Mouse (Mus musculus) neural tube, embryonic 15.5 days (tissue): Measurements from ENCODE around the gene Aoah. TPM values are rescaled to one million over a fixed set of nuclear protein-coding genes. Genes with fewer than 3 reads are reported as not detected.

ENCODE experiments used
- ATAC-seq: fragments of 200-750 bp; cut with Nextera tagmentation; 2 replicates; pipeline ENCODE4 v1.8.0; 2017; ENCODE audit warnings: mild to moderate bottlenecking, moderate TSS enrichment, moderate library complexity; ENCODE audit not compliant: low FRiP score
- H3K27ac ChIP-seq: fragments of 300-500 bp; sonication (generic); replicated peaks from 2 replicates; pipeline ENCODE4 v1.5.1; 2015; ENCODE audit warnings: mild to moderate bottlenecking, inconsistent platforms
- H3K27me3 ChIP-seq: fragments of 300-500 bp; sonication (generic); replicated peaks from 2 replicates; pipeline ENCODE4 v1.6.1; 2015; ENCODE audit warnings: inconsistent platforms
- H3K36me3 ChIP-seq: fragments of 300-500 bp; sonication (generic); 2 replicates; pipeline ENCODE4 v1.6.1; 2015; ENCODE audit warnings: inconsistent platforms
- H3K4me1 ChIP-seq: fragments of 300-500 bp; sonication (generic); 2 replicates; pipeline ENCODE4 v1.6.1; 2015; ENCODE audit warnings: inconsistent platforms
- H3K4me2 ChIP-seq: fragments of 300-500 bp; sonication (generic); 2 replicates; pipeline ENCODE4 v1.6.1; 2015; ENCODE audit warnings: inconsistent platforms, mild to moderate bottlenecking, moderate library complexity
- H3K4me3 ChIP-seq: fragments of 300-500 bp; sonication (generic); replicated peaks from 2 replicates; pipeline ENCODE4 v1.5.1; 2015; ENCODE audit warnings: mild to moderate bottlenecking, inconsistent platforms
- H3K9ac ChIP-seq: fragments of 300-500 bp; sonication (generic); replicated peaks from 2 replicates; pipeline ENCODE4 v1.6.1; 2015; ENCODE audit warnings: mild to moderate bottlenecking, inconsistent platforms
- H3K9me3 ChIP-seq: fragments of 300-500 bp; sonication (generic); replicated peaks from 2 replicates; pipeline ENCODE4 v1.6.1; 2016; ENCODE audit warnings: inconsistent platforms
- WGBS: fragments of 180-500 bp; shearing (Covaris S2); methylation state at CpG from one replicate; pipeline ENCODE4 v1.1.7; 2015; ENCODE audit warnings: mixed read lengths; 5-methylcytosine and 5-hydroxymethylcytosine counted together
- polyA plus RNA-seq: library from polyadenylated mRNA; unstranded; fragments of >200 nt; fragmentation: Nextera tagmentation; extraction: Ambion mirVana; gene quantifications from 2 replicates; pipeline ENCODE4 v1.2.1, GENCODE M21; 2015

The Aoah gene
- polyA plus RNA-seq, 1 experiment from 2014 or later = 0.60 TPM

DNA sequence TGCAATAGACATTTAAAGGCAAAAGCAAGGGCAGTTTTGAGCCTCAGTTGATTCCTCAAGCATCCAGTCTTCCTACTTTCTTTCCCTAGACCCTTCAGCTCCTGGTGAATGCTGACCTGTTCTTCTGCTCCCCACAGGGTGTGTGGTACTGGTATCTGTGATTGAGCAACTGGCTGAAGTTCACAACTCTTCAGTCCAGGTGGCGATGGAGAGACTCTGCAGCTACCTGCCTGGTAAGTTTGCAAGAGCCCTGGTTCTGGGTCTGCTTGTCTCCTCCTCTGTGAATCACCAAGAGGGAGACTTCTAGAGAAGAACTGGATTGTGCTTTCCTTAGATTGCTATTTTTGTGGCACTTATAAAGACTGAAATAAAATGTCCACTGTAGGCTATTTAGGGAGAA lies 22.5 kb downstream of the Aoah start:
- Histone ChIP-seq H3K27me3 (no peaks in the 10 kb centered on the region), H3K9me3 (no peaks in the 10 kb centered on the region), H3K27ac (no peak overlapping the region), H3K9ac (no peak overlapping the region), H3K4me1 (no peaks in the 10 kb centered on the region), H3K4me2 (no peak overlapping the region), H3K36me3 (no peaks in the 10 kb centered on the region), H3K4me3 (no peak overlapping the region)
- WGBS = 62% methylated on average over 1 of the region's 1 CpGs
- no peak for ATAC-seq

DNA sequence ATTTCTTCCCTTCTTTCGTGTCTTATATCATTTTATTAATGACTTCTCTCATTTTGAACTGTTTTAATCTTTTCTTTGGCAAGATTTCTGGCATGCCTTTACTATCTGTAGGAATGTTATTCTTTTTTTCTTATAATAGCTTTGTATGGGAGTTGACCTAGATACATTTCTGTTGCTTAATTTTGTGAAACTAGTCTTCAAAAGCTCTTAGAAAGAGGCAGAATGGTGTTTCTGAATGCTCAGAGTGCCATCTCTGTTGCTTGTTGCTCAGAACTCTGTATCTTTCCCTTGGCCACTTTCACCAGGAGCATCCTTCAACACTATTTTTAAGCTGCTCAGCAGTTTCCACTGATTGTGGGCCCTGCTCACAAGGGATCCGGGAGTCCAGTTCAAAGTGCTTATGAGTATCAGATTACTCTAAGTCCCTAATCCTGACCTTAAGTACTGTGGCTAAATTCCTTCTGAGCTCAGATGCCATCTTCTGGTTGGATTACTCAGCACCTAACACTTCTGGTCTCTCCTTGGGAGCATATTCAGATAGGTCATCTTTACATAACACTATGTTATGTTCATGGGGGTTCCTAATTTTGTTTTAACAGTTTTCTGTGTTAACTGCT lies 26.9 kb downstream of the Aoah start:
- ATAC-seq = no peak
- Histone ChIP-seq H3K4me2 (no peak overlapping the region), H3K27ac (no peak overlapping the region), H3K4me3 (no peak overlapping the region), H3K9ac (no peak overlapping the region), H3K27me3 (no peaks in the 10 kb centered on the region), H3K36me3 (no peaks in the 10 kb centered on the region), H3K9me3 (no peaks in the 10 kb centered on the region), H3K4me1 (no peaks in the 10 kb centered on the region)
- WGBS = 77% methylated on average over 2 of the region's 2 CpGs

DNA sequence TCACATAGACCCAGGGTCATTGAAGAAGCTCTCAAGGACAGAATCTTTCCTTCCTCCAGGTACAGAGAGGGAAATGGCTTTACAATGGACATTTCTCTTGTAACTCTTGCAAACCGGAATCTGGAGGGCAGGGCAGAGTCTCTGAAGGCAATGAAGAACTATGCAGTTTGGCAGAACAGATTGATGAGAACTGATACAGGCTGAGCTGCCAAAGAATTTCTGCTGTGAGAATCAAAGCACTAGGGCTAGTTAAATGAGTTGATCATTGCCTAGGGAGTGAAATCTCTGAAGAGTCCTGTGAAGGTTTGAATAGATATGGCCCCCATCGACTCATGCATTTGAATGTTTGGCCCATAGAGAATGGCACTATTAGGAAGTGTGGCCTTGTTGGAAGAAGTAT lies 34.8 kb downstream of the Aoah start:
- Histone ChIP-seq H3K4me2 (no peak overlapping the region), H3K4me3 (no peak overlapping the region), H3K9me3 (no peaks in the 10 kb centered on the region), H3K4me1 (no peaks in the 10 kb centered on the region), H3K27ac (no peak overlapping the region), H3K36me3 (no peaks in the 10 kb centered on the region), H3K9ac (no peak overlapping the region), H3K27me3 (no peaks in the 10 kb centered on the region)
- ATAC-seq = no peak
- 73% methylated on average over 2 of the region's 2 CpGs for WGBS

DNA sequence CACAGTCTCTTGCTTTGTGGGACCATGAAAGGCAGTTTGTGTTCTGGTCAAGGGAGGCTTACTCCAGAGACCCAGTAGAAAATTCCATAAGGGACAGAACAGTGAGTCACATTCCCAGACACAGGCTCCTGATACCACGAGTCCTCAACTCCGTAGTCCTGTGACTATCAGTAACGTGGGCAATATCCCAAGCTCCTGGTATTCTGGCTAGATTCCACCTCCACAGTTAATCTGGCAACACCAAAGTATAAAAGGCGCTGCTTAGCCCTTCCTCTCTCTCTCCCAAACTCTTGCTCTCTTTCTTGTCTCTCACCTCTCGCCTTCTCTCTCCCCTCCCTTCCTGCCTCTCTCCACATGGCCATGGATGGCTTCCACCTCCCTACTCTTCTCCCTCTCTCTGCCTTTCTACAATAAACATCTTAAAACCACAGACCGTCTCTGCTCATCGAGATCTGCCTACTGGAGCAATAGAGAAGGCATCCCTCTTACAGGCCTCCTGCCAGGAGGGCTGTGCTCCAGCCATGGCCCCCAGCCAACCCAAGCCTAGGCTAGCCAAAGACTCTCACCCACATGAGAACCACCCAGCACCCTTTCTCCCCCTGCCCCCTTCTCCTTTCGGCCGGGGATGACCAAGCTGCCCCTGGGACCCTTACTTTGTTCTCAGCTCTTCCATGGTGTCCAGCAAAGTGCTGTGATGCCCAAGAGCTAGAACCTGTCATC lies 35.4 kb downstream of the Aoah start:
- no peaks in the 10 kb centered on the region for H3K36me3 ChIP-seq
- 90% methylated on average over 9 of the region's 9 CpGs for WGBS
- H3K27me3 ChIP-seq = no peaks in the 10 kb centered on the region
- no peak overlapping the region for H3K9ac ChIP-seq
- H3K4me1 ChIP-seq = no peaks in the 10 kb centered on the region
- H3K9me3 ChIP-seq = no peaks in the 10 kb centered on the region
- no peak overlapping the region for H3K4me3 ChIP-seq
- ATAC-seq = no peak
- no peak overlapping the region for H3K27ac ChIP-seq
- no peak overlapping the region for H3K4me2 ChIP-seq

DNA sequence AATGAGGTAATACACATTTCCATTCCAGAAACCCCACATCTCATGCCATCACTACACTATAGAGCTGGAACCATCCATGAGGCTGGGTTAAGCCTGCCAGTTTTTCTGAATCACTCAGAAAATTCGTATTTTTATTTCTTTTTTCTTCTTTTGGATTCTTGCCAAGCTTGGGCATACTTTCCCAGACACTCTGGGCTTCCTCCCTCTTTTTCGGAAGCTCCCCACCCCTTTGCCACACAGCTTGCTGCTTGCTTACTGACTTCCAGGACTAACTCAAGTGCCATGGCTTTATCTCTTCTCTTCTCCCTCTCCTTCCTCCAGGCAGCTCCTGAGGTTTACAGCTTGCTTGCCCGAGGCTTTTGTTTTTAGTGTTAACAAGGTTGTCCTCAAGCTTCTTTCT lies 62.0 kb downstream of the Aoah start:
- Histone ChIP-seq H3K4me2 (no peak overlapping the region), H3K36me3 (no peaks in the 10 kb centered on the region), H3K9ac (no peak overlapping the region), H3K27me3 (no peaks in the 10 kb centered on the region), H3K4me3 (no peak overlapping the region), H3K27ac (no peak overlapping the region), H3K4me1 (no peaks in the 10 kb centered on the region), H3K9me3 (no peaks in the 10 kb centered on the region)
- WGBS = 56% methylated on average over 3 of the region's 3 CpGs
- ATAC-seq = no peak

DNA sequence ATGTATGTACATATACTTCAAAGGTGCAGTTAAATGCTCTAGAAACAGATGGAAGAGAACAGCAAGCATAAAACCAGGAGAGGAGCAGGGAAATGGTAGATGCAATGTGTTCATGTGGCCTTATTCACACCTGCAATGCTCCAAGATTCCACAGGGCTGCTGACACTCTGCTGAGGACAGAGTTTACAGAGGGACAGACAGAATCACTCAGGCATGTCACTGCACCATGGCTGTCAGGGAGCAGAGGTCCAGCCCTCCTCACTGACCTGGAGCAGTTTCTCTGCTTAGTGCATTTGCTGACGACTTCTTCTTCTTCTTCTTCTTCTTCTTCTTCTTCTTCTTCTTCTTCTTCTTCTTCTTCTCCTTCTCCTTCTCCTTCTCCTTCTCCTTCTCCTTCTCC lies 105.5 kb downstream of the Aoah start:
- H3K4me3 ChIP-seq = no peak overlapping the region
- no peaks in the 10 kb centered on the region for H3K9me3 ChIP-seq
- no peak overlapping the region for H3K9ac ChIP-seq
- no peak overlapping the region for H3K27ac ChIP-seq
- H3K4me1 ChIP-seq = peaks cover 10% of the 10 kb centered on the region
- no peaks in the 10 kb centered on the region for H3K27me3 ChIP-seq
- H3K4me2 ChIP-seq = no peak overlapping the region
- ATAC-seq = no peak
- WGBS = 57% methylated on average over 1 of the region's 1 CpGs
- no peaks in the 10 kb centered on the region for H3K36me3 ChIP-seq

DNA sequence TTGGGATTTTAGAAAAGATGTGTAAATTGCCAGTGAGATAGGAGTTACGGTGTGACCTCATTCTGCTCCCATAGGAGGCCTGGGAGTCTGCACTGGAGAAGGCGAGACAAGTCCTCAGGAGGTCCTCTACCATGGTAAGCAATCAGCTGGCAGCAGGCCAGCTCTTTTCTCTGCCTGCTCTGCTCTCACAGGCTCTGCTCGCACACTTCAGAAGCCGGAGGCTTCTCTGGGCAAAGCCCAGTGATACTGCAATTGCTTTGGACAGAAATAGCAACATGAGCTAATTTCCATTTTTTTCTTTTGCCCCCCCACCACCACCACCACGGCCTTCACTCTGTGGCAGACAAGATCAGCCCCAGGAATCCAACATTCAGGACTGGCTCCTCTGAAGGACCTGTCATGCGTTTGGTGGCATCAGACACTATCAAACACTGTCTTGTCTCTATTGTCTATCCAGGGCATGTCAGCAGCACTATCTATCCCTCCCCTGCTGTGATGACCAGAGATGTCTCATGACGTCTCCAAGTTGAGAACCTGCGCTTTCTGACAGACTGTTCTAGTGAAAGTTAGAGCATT lies 106.6 kb downstream of the Aoah start:
- Histone ChIP-seq H3K4me3 (no peak overlapping the region), H3K4me1 (peaks cover 10% of the 10 kb centered on the region), H3K4me2 (no peak overlapping the region), H3K36me3 (no peaks in the 10 kb centered on the region), H3K9ac (no peak overlapping the region), H3K9me3 (no peaks in the 10 kb centered on the region), H3K27me3 (no peaks in the 10 kb centered on the region), H3K27ac (no peak overlapping the region)
- ATAC-seq = peak; percentile 81; the same call in 1 of the 2 replicates
- 46% methylated on average over 8 of the region's 8 CpGs for WGBS

DNA sequence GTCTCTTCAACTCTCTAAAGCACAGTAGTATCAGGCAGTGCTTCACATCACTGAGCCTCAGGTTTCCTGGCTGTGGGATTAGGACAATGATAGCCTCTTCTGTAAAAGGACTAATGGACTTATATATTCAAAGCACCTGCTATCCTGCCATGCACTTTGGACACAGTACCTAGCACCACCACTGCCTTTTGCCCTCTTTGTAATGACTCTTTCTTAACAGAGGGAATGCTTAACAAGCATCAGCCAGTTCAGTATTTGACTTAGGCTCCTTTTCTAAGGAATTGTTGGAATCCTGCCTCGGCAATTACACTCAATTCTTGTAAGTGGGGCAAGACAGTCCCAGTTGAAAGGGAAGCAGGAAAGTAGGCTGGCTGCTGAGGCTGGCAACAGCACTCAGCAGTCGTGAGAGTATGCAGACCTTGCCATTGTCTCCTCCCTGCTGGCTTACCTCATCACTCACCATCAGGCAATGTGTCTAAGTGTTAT lies 107.1 kb downstream of the Aoah start:
- 8% methylated on average over 2 of the region's 2 CpGs for WGBS
- no peak overlapping the region for H3K9ac ChIP-seq
- no peak overlapping the region for H3K4me2 ChIP-seq
- H3K36me3 ChIP-seq = no peaks in the 10 kb centered on the region
- no peak overlapping the region for H3K27ac ChIP-seq
- H3K4me1 ChIP-seq = peaks cover 10% of the 10 kb centered on the region
- ATAC-seq = peak; percentile 62
- no peaks in the 10 kb centered on the region for H3K27me3 ChIP-seq
- H3K9me3 ChIP-seq = no peaks in the 10 kb centered on the region
- no peak overlapping the region for H3K4me3 ChIP-seq

DNA sequence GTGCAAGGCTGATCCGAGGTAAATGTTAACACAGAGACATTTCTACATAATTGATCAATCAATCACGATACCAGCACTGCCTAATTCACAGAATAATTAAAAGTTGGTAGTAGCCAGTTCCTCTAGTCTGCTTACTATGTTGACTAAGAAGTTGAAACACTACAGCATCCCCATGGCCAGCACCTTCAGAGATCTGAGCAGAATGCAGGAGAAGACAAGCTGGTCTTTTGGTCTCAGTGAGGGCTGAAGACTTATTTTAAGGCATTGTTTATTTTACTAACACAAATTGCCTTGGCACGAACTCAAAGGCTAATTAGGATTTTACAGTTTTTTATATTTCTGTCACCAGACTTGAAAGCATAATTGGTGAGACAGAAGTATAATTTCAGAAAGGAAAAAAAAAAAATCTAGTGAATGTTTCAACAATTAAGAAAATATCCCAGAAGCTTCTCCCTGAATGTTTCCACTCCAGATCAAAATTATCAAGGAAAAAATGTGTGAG lies 107.8 kb downstream of the Aoah start:
- no peak for ATAC-seq
- H3K36me3 ChIP-seq = no peaks in the 10 kb centered on the region
- H3K4me1 ChIP-seq = peaks cover 10% of the 10 kb centered on the region
- no peak overlapping the region for H3K4me2 ChIP-seq
- no peak overlapping the region for H3K4me3 ChIP-seq
- no peaks in the 10 kb centered on the region for H3K27me3 ChIP-seq
- WGBS = 48% methylated on average over 3 of the region's 3 CpGs
- H3K9me3 ChIP-seq = no peaks in the 10 kb centered on the region
- H3K9ac ChIP-seq = no peak overlapping the region
- H3K27ac ChIP-seq = no peak overlapping the region

DNA sequence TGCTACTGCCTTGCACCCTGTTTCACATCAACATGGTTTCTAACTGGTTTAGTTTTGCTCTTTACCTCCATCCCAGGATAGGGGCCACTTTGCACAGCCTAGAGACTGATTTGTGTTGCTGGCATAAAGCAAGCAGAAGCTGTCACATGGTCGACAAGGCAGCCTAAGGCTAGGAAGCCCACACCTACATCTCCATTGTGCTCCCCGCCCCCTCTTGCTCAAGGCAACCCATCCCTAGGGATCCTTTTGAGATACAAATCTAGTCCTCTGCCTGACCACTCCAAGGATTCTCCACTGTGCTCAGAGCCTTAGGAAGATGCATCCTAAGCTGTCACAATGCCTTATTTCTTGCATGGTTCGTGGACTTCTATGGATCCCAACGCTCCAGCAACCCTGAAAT lies 110.2 kb downstream of the Aoah start:
- Histone ChIP-seq H3K4me1 (peaks cover 10% of the 10 kb centered on the region), H3K27ac (no peak overlapping the region), H3K9ac (no peak overlapping the region), H3K4me3 (no peak overlapping the region), H3K27me3 (no peaks in the 10 kb centered on the region), H3K4me2 (no peak overlapping the region), H3K36me3 (no peaks in the 10 kb centered on the region), H3K9me3 (no peaks in the 10 kb centered on the region)
- ATAC-seq = no peak
- 82% methylated on average over 4 of the region's 4 CpGs for WGBS

DNA sequence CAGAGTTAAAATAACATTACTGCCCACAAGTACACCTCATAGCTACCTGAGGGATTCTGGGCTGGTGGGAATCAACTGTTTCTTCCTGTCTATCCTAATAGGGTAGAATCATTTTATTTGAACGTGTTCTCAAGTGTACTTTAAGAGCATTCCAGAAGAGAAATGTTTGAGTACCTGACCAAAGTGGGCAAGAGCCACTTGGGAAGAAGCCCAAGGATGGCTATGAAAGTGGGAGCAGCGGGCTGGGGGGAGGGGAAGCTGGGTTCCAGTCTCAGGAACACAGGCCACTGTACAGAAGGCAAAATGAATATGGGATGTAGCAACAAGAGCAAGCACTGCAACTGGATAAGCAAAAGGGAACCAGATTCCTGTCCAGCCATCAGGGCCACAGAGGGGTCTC lies 111.3 kb downstream of the Aoah start:
- H3K9me3 ChIP-seq = no peaks in the 10 kb centered on the region
- no peaks in the 10 kb centered on the region for H3K36me3 ChIP-seq
- no peak overlapping the region for H3K4me2 ChIP-seq
- no peak overlapping the region for H3K27ac ChIP-seq
- no peak overlapping the region for H3K9ac ChIP-seq
- peaks cover 10% of the 10 kb centered on the region for H3K4me1 ChIP-seq
- H3K27me3 ChIP-seq = no peaks in the 10 kb centered on the region
- H3K4me3 ChIP-seq = no peak overlapping the region
- WGBS = 77% methylated on average over 2 of the region's 2 CpGs
- no peak for ATAC-seq
